Mouse (Mus musculus) liver, embryonic 15.5 days (tissue): Measurements from ENCODE around the gene Ptprj. TPM values are rescaled to one million over a fixed set of nuclear protein-coding genes. Genes with fewer than 3 reads are reported as not detected.
A peak's percentile ranks its signal among the peaks of the same experiment; 100 is the strongest.
"Not testable (repeated sequence)": the region's sequence is repeated elsewhere in the genome, so short reads cannot be mapped to it uniquely, and the experiment has no call there.

Source experiments
- ATAC-seq: fragments of 200-750 bp; cut with Nextera tagmentation; 2 replicates; pipeline ENCODE4 v1.8.0; 2017; ENCODE audit warnings: moderate number of reproducible peaks, mild to moderate bottlenecking, moderate library complexity; ENCODE audit not compliant: insufficient read depth
- H3K27ac ChIP-seq: fragments of 300-500 bp; sonication (generic); replicated peaks from 2 replicates; pipeline ENCODE4 v1.5.1; 2015; ENCODE audit warnings: mild to moderate bottlenecking, inconsistent platforms
- H3K27me3 ChIP-seq: fragments of 300-500 bp; sonication (generic); 2 replicates; pipeline ENCODE4 v1.6.1; 2015; ENCODE audit warnings: mild to moderate bottlenecking, inconsistent platforms
- H3K36me3 ChIP-seq: fragments of 300-500 bp; sonication (generic); replicated peaks from 2 replicates; pipeline ENCODE4 v1.6.1; 2015; ENCODE audit warnings: moderate library complexity, mild to moderate bottlenecking, inconsistent platforms
- H3K4me1 ChIP-seq: fragments of 300-500 bp; sonication (generic); replicated peaks from 2 replicates; pipeline ENCODE4 v1.6.1; 2015; ENCODE audit warnings: inconsistent platforms
- H3K4me2 ChIP-seq: fragments of 300-500 bp; sonication (generic); 2 replicates; pipeline ENCODE4 v1.6.1; 2015; ENCODE audit warnings: moderate library complexity, mild to moderate bottlenecking, inconsistent platforms
- H3K4me3 ChIP-seq: fragments of 300-500 bp; sonication (generic); replicated peaks from 2 replicates; pipeline ENCODE4 v1.5.1; 2015; ENCODE audit warnings: mild to moderate bottlenecking, inconsistent platforms
- H3K9ac ChIP-seq: fragments of 300-500 bp; sonication (generic); 2 replicates; pipeline ENCODE4 v1.6.1; 2015; ENCODE audit warnings: moderate library complexity, mild to moderate bottlenecking, inconsistent platforms
- H3K9me3 ChIP-seq: fragments of 300-500 bp; sonication (generic); replicated peaks from 2 replicates; pipeline ENCODE4 v1.6.1; 2016; ENCODE audit warnings: inconsistent platforms
- WGBS: fragments of 180-500 bp; shearing (Covaris S2); methylation state at CpG from one replicate; pipeline ENCODE4 v1.1.7; 2015; ENCODE audit warnings: mixed read lengths; ENCODE audit not compliant: insufficient replicate concordance; 5-methylcytosine and 5-hydroxymethylcytosine counted together
- polyA plus RNA-seq: library from polyadenylated mRNA; unstranded; fragments of >200 nt; fragmentation: Nextera tagmentation; extraction: Ambion mirVana; gene quantifications from 2 replicates; pipeline ENCODE4 v1.2.1, GENCODE M21; 2015

Gene Ptprj
- polyA plus RNA-seq, 1 experiment from 2014 or later, result 2.0 TPM

DNA sequence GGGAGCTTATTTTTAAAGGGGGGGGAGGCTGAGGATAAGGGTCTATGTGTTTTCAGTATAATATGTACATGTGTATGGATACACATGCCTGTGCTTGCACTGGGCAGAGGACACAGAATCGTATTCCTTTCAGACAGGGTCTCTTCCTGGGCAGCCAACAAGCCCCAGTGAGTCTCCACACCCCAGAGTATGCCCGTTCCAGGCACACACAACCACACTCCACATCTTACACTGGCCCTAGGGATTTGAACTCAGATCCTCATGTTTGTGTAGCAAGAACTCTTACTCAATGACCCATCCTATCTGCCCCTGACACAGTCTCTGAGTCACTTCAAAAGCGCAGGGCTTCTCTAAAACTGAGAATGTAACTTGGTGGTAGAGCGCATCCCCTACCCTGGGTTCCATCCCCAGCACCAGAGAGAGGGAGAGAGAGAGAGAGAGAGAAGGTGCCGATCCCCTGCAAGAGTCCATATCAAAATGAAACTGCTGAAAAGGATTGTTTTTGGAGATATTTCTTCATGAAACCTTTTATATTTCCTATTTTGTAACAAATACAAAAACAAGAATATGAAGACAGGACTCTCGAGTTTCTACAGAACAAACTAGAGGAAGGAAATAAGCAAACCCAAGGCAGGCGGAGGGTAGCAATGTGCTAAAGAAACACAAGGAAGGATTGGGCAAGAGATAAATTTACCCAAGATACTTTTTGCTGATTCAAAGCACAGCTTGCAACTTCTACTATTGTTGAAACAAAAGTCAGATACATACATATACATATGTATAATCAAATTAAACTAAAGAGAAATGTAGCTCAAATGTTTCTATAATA, 2.8 kb downstream of the Ptprj start:
- peaks cover 87% of the 10 kb centered on the region for H3K4me1 ChIP-seq
- 57% methylated on average over 7 of the region's 7 CpGs for WGBS
- peak overlapping the region; percentile 83 for H3K27ac ChIP-seq
- 0 out of 2 replicates have a peak overlapping the region, but pooled peaks have one; percentile 8 for H3K9ac ChIP-seq
- peaks cover 9% of the 10 kb centered on the region; the same call in 1 of the 2 replicates for H3K27me3 ChIP-seq
- H3K36me3 ChIP-seq, result no peaks in the 10 kb centered on the region
- ATAC-seq, result no peak
- no peaks in the 10 kb centered on the region for H3K9me3 ChIP-seq
- peak overlapping the region; percentile 100 for H3K4me2 ChIP-seq
- no peak overlapping the region for H3K4me3 ChIP-seq

DNA sequence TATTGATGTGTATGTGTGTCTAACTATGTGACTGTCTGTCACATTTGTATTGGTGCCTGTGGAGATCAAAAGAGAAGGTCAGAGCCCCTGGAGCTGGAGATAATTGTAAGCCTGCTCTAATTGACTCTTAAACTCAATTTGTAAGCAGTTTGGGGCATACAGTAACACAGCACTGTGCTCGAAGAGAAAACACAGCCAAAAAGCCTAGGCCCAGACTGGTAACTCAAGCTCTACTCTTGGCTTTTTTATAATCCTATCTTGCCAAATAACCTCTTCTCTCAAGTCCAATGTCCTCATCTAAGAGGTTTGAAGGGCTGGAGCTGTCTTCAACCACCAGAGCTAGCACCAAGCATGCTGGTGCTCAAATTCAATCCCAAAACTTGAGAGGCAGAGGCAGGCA, 3.5 kb downstream of the Ptprj start:
- Histone ChIP-seq H3K4me1 (peaks cover 83% of the 10 kb centered on the region), H3K27ac (peak overlapping the region; percentile 66; the same call in 1 of the 2 replicates), H3K4me3 (no peak overlapping the region), H3K9ac (no peak overlapping the region), H3K9me3 (no peaks in the 10 kb centered on the region), H3K4me2 (no peak overlapping the region; the same call in 1 of the 2 replicates), H3K27me3 (peaks cover 9% of the 10 kb centered on the region; the same call in 1 of the 2 replicates), H3K36me3 (no peaks in the 10 kb centered on the region)
- ATAC-seq, result no peak
- WGBS, result 39% methylated on average over 1 of the region's 1 CpGs

DNA sequence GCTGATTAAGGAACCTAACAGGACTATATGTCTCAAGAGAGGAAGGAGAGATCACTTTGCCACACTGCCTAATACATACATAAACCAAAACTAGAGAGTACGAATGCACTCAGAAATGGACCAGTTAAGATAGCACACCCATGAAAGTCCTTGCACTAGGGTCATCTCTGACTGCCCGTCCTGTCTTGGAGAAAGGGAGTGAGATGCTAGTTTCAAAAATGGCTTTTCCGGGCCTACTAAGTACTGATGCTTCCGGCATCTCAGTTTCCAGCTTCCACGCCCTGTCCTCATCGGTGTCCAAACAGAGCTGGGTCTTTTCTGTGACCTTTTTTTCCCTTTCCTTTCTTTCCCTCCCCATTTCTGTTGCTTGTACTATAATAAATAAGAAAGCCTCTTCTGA, 4.0 kb downstream of the Ptprj start:
- no peak overlapping the region for H3K4me3 ChIP-seq
- 0 out of 2 replicates have a peak overlapping the region, but pooled peaks have one; percentile 46 for H3K27ac ChIP-seq
- H3K4me2 ChIP-seq, result no peak overlapping the region
- no peaks in the 10 kb centered on the region for H3K9me3 ChIP-seq
- no peak for ATAC-seq
- H3K9ac ChIP-seq, result no peak overlapping the region
- peaks cover 78% of the 10 kb centered on the region for H3K4me1 ChIP-seq
- 0 out of 2 replicates have a peak, but pooled peaks cover 9% of the 10 kb centered on the region for H3K27me3 ChIP-seq
- WGBS, result 78% methylated on average over 6 of the region's 6 CpGs
- H3K36me3 ChIP-seq, result no peaks in the 10 kb centered on the region

DNA sequence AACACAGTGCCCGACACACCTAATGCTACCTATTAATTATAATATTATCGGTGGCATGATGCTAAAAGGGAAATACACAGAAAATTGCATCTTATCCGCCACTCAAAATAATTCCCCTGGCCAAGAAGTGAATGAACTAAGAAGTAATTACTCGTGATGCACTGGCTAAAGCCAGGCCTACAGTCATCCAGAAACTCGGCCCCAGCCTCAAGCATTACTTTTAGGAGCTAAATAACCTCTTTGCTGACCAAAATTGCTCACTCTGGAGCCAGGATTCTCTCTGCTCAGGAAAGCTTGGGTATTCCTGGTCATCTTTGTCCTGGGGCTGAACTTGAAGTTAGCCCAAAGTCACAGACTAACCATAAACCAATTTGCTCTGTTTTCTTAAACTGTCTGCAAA, 4.7 kb downstream of the Ptprj start:
- H3K4me3 ChIP-seq, result no peak overlapping the region
- H3K27me3 ChIP-seq, result 0 out of 2 replicates have a peak, but pooled peaks cover 2% of the 10 kb centered on the region
- no peaks in the 10 kb centered on the region for H3K36me3 ChIP-seq
- no peaks in the 10 kb centered on the region for H3K9me3 ChIP-seq
- H3K27ac ChIP-seq, result 0 out of 2 replicates have a peak overlapping the region, but pooled peaks have one; percentile 16
- H3K4me2 ChIP-seq, result 0 out of 2 replicates have a peak overlapping the region, but pooled peaks have one; percentile 58
- H3K9ac ChIP-seq, result no peak overlapping the region; the same call in 1 of the 2 replicates
- 67% methylated on average over 5 of the region's 5 CpGs for WGBS
- ATAC-seq, result no peak
- peaks cover 71% of the 10 kb centered on the region for H3K4me1 ChIP-seq

DNA sequence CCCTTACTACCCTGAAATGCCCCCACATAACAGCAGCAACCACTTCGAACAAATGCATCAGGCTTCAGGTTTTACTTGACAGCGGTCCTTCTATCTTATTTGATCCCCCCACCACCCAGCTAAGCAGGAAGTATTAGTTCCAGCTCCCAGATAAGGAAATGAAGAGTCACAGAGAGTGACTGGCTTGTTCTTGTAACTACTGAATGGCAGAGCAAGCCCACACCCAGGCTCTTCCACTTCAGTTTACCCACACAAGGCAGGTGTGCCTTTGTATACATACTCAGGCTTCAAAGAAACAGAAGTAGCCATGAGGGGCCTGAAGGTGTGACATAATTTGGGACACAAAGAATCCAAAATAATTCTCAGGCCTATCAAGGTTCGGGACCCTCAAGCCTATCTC, 5.3 kb downstream of the Ptprj start:
- Histone ChIP-seq H3K27ac (peak overlapping the region; percentile 16; the same call in 1 of the 2 replicates), H3K4me3 (no peak overlapping the region), H3K9ac (no peak overlapping the region; the same call in 1 of the 2 replicates), H3K4me2 (peak overlapping the region; percentile 58), H3K36me3 (no peaks in the 10 kb centered on the region), H3K27me3 (no peaks in the 10 kb centered on the region), H3K4me1 (peaks cover 67% of the 10 kb centered on the region), H3K9me3 (no peaks in the 10 kb centered on the region)
- 16% methylated on average over 3 of the region's 3 CpGs for WGBS
- no peak; the same call in 1 of the 2 replicates for ATAC-seq

DNA sequence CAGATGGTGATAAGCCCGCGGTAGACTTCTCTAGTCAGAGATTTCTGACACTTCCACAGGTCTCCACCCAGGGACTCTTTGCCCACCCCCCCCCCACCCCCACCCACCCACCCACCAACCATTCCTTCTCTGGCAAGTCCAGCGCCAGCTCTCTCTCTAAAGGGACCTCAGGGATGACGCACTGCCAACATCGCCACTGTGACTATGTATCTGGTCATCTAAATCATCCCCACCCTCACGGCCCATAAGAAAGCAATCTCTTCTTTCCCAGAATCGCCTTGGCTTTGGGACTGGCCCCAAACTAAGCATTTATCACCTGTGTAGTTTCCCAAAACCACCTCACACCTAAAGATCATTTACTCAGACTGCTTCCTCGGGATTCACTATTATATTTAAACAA, 5.9 kb downstream of the Ptprj start:
- WGBS, result 22% methylated on average over 8 of the region's 8 CpGs
- H3K4me3 ChIP-seq, result peak overlapping the region; percentile 30
- H3K9ac ChIP-seq, result no peak overlapping the region; the same call in 1 of the 2 replicates

DNA sequence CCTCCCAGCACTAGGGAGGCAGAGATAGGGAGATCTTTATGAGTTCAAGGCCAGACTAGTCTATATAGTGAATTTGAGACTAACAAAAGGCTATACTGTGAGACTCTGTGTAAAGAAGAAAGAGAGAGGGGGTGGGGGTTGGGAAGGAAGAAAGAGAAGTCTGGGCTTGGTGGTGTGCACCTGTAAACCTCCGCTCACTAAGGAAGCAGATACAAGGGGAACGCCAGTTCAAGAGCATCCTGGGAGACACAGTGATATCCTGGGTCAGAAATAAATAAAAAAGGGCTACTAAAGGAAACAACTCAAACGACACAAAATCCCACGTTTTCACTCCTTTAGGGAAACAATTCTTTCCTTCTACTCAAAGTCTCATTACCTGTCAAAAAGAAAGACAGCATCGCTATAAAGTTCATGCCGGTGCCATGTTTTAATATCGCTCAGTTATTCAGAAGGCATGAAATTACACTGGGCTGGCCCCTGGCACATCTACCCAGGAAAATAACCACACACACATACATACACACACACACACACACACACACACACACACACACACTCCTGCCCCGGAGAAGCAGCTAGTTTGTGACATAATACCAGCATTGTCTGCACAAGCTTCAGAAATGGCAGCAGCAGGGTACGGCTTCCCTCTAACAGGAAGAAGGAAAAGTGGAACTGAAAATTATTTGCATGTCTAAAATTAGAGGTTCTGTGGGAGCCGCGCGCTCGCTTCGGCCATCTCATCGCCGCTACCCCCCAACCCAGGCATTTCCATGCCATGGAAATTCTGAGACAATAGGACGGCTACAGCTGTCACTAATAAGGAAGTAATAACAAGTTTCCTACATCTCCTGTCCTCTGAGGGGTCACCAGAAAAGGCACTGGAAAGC, 6.6 kb downstream of the Ptprj start:
- 48% methylated on average over 17 of the region's 17 CpGs for WGBS
- H3K4me2 ChIP-seq, result peak overlapping the region; percentile 58

More for the DNA sequence above, 5.9 kb downstream of the Ptprj start:
- Histone ChIP-seq H3K4me2 (peak overlapping the region; percentile 58), H3K36me3 (no peaks in the 10 kb centered on the region), H3K27me3 (no peaks in the 10 kb centered on the region), H3K27ac (peak overlapping the region; percentile 54), H3K9me3 (no peaks in the 10 kb centered on the region), H3K4me1 (peaks cover 61% of the 10 kb centered on the region)
- 0 out of 2 replicates have a peak, but pooled peaks have one; percentile 19 for ATAC-seq

DNA sequence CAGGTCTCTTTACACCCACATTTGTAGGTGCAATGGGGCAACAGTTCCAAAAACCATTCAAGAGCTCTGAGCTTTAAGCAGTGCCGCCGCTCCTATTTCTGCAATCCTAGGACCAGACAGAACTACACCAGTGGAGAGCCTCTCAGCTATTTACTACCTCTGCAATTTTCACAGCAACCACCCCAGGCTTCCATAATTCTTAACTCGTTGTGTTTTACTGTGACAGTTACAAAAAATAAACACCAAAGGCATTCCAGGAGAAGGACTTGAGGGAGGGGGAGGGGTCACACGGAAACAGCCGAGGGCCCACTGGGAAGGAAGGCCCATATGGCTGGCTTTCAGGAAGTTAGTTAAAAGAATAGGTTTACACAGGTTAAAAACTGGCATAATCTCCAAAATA, 8.3 kb downstream of the Ptprj start:
- no peak overlapping the region for H3K27ac ChIP-seq
- ATAC-seq, result no peak
- H3K9me3 ChIP-seq, result no peaks in the 10 kb centered on the region
- H3K9ac ChIP-seq, result no peak overlapping the region
- WGBS, result 56% methylated on average over 5 of the region's 5 CpGs
- no peaks in the 10 kb centered on the region for H3K36me3 ChIP-seq
- no peak overlapping the region for H3K4me2 ChIP-seq
- peaks cover 47% of the 10 kb centered on the region for H3K4me1 ChIP-seq
- H3K27me3 ChIP-seq, result no peaks in the 10 kb centered on the region
- H3K4me3 ChIP-seq, result no peak overlapping the region

More for the DNA sequence above, 6.6 kb downstream of the Ptprj start:
- Histone ChIP-seq H3K9ac (no peak overlapping the region; the same call in 1 of the 2 replicates), H3K9me3 (no peaks in the 10 kb centered on the region), H3K27me3 (no peaks in the 10 kb centered on the region), H3K27ac (peak overlapping the region; percentile 54), H3K4me1 (peaks cover 54% of the 10 kb centered on the region), H3K4me3 (peak overlapping the region; percentile 30), H3K36me3 (no peaks in the 10 kb centered on the region)
- no peak for ATAC-seq

DNA sequence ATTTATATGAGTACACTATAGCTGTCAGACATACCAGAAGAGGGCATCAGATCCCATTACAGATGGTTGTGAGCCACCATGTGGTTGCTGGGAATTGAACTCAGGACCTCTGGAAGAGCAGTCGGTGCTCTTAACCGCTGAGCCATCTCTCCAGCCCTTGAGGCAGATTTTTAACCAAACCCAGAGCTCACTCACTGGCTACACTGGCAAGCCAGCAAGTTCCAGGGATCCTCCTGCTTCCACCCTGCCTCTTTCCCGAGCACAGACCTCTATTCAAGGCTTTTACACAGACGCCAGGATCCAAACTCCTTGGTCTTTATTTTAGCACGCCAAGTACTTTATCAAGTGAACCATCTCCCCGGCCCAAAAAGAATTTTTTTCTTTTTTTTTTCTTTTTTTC, 9.0 kb downstream of the Ptprj start:
- H3K4me3 ChIP-seq, ATAC-seq, H3K36me3 ChIP-seq, H3K27me3 ChIP-seq, H3K4me2 ChIP-seq, H3K9me3 ChIP-seq, H3K27ac ChIP-seq, H3K9ac ChIP-seq: not testable (repeated sequence)
- WGBS, result 86% methylated on average over 6 of the region's 6 CpGs
- H3K4me1 ChIP-seq, result peaks cover 49% of the 10 kb centered on the region

DNA sequence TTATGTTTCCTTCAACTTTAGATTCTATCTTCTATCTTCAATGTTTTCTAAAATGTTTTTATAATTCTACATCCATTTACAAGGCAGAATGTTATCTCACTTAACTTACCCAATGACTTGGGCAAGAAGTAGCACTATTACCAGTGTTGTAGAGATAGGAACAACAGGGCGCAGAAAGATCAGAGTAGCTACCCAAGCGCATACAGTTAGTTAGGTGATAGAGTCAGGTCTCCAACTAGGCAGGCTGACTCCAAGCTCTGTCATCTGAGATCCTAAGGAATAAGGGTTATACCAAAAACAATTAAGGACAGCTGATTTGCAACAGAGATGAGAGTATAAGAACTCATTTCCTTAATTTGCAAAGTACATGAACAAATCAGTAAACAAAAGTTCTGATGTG, 9.6 kb downstream of the Ptprj start:
- Histone ChIP-seq H3K4me3 (no peak overlapping the region), H3K27ac (no peak overlapping the region), H3K9ac (no peak overlapping the region), H3K36me3 (no peaks in the 10 kb centered on the region), H3K27me3 (no peaks in the 10 kb centered on the region), H3K4me2 (no peak overlapping the region), H3K9me3 (no peaks in the 10 kb centered on the region), H3K4me1 (peaks cover 49% of the 10 kb centered on the region)
- ATAC-seq, result no peak
- WGBS, result 51% methylated on average over 2 of the region's 2 CpGs
